Mouse (Mus musculus) heart, embryonic 13.5 days (tissue): Measurements from ENCODE around the gene Zgpat. TPM values are rescaled to one million over a fixed set of nuclear protein-coding genes. Genes with fewer than 3 reads are reported as not detected.

Experiments used
- ATAC-seq: fragments of 200-750 bp; cut with Nextera tagmentation; 2 replicates; pipeline ENCODE4 v1.8.0; 2017; ENCODE audit warnings: moderate TSS enrichment; ENCODE audit not compliant: insufficient number of reproducible peaks, low FRiP score, low TSS enrichment; ENCODE audit errors: extremely low read depth
- H3K27ac ChIP-seq: fragments of 300-500 bp; sonication (generic); replicated peaks from 2 replicates; pipeline ENCODE4 v1.5.1; 2015; ENCODE audit warnings: moderate library complexity, mild to moderate bottlenecking, inconsistent platforms
- H3K27me3 ChIP-seq: fragments of 300-500 bp; sonication (generic); replicated peaks from 2 replicates; pipeline ENCODE4 v1.6.1; 2015; ENCODE audit warnings: mild to moderate bottlenecking, inconsistent platforms
- H3K36me3 ChIP-seq: fragments of 300-500 bp; sonication (generic); 2 replicates; pipeline ENCODE4 v1.6.1; 2015; ENCODE audit warnings: mild to moderate bottlenecking, inconsistent platforms
- H3K4me1 ChIP-seq: fragments of 300-500 bp; sonication (generic); 2 replicates; pipeline ENCODE4 v1.6.1; 2015; ENCODE audit warnings: inconsistent platforms
- H3K4me2 ChIP-seq: fragments of 300-500 bp; sonication (generic); 2 replicates; pipeline ENCODE4 v1.6.1; 2015; ENCODE audit warnings: inconsistent platforms, mild to moderate bottlenecking, moderate library complexity
- H3K4me3 ChIP-seq: fragments of 300-500 bp; sonication (generic); 2 replicates; pipeline ENCODE4 v1.5.1; 2015; ENCODE audit warnings: moderate library complexity, mild to moderate bottlenecking, inconsistent platforms
- H3K9ac ChIP-seq: fragments of 300-500 bp; sonication (generic); 2 replicates; pipeline ENCODE4 v1.6.1; 2015; ENCODE audit warnings: inconsistent platforms, mild to moderate bottlenecking, moderate library complexity
- H3K9me3 ChIP-seq: fragments of 300-500 bp; sonication (generic); 2 replicates; pipeline ENCODE4 v1.6.1; 2016; ENCODE audit warnings: inconsistent platforms
- WGBS: fragments of 180-500 bp; shearing (Covaris S2); methylation state at CpG from one replicate; pipeline ENCODE4 v1.1.7; 2015; ENCODE audit warnings: mixed read lengths; 5-methylcytosine and 5-hydroxymethylcytosine counted together
- polyA plus RNA-seq: library from polyadenylated mRNA; unstranded; fragments of >200 nt; fragmentation: Nextera tagmentation; extraction: Ambion mirVana; gene quantifications from 2 replicates; pipeline ENCODE4 v1.2.1, GENCODE M21; 2015

The Zgpat gene
- polyA plus RNA-seq, 1 experiment from 2014 or later = 23.3 TPM

GRCm38 (mm10) chr2:181409643-181410042 lies 44.9 kb downstream of the Zgpat start:
- H3K4me1 ChIP-seq = peaks cover 7% of the 10 kb centered on the region
- no peak overlapping the region for H3K4me3 ChIP-seq
- H3K4me2 ChIP-seq = no peak overlapping the region
- H3K9me3 ChIP-seq = no peaks in the 10 kb centered on the region
- H3K27me3 ChIP-seq = no peaks in the 10 kb centered on the region
- H3K9ac ChIP-seq = no peak overlapping the region
- H3K27ac ChIP-seq = no peak overlapping the region
- WGBS = 72% methylated on average over 7 of the region's 7 CpGs
- peaks cover 16% of the 10 kb centered on the region for H3K36me3 ChIP-seq
- ATAC-seq = no peak

DNA sequence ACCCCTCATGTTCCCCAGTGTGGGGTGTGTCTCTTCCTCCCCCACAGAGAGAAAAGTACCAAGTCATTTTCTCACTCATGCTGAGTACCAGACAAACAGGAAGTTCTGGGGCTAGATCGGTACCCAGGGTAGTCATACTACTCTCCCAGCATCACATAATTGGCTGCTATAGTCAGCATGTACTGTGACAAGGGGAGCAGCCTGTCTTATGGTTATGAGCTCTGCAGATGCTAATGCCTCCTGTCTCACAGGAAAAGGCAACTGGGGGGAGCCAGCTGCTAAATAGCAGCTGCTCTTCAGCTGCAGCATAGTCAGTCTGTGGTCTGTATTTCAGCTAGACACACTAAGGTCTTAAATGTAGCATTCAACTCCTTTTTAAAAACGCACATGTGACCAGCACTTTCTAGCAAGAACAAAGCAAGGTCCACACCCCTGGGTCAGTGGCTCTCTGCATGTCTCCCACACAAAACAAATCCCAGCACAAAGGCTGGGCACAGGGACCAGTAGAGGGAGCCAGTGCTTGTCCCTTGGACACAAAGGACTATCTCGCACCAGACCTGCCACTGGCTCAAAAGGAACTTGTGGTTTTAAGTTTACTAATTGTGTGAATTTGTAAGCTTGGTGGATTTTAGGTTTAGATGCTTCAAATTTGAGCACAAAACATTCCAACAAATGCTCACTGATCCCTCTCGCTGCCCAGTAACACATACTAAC lies 46.2 kb downstream of the Zgpat start:
- Histone ChIP-seq H3K27me3 (no peaks in the 10 kb centered on the region), H3K4me2 (no peak overlapping the region), H3K36me3 (peaks cover 10% of the 10 kb centered on the region), H3K9me3 (no peaks in the 10 kb centered on the region), H3K4me3 (no peak overlapping the region), H3K27ac (no peak overlapping the region), H3K4me1 (peaks cover 12% of the 10 kb centered on the region), H3K9ac (no peak overlapping the region)
- WGBS = 49% methylated on average over 4 of the region's 4 CpGs
- no peak; the same call in 1 of the 2 replicates for ATAC-seq

GRCm38 (mm10) chr2:181413141-181413540 lies 48.4 kb downstream of the Zgpat start:
- no peak for ATAC-seq
- peaks cover 18% of the 10 kb centered on the region for H3K4me1 ChIP-seq

DNA sequence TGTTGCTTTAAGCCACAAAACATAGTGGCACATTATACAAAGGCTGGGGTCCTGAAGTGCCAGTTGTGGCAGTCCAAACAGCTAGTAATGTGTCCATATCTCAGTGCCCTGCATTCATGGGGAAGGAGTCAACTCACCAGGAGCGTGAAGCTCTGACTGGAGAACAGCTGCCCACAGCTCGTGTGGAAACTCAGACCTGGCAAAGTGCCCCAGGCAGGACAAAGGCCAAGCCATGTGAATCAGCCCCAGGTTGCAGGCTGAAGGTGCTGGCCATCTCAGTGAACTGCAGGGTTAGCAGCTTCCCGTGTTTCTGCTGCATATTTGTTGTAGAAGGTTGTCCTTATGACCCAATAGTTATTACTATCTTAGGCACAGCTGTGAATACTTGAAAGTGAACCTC lies 51.2 kb downstream of the Zgpat start:
- Histone ChIP-seq H3K27me3 (no peaks in the 10 kb centered on the region), H3K36me3 (no peaks in the 10 kb centered on the region), H3K4me1 (peaks cover 45% of the 10 kb centered on the region), H3K4me2 (no peak overlapping the region), H3K9ac (no peak overlapping the region), H3K4me3 (no peak overlapping the region), H3K9me3 (no peaks in the 10 kb centered on the region), H3K27ac (peak overlapping the region; percentile 20; the same call in 1 of the 2 replicates)
- 37% methylated on average over 3 of the region's 3 CpGs for WGBS
- ATAC-seq = no peak

More at GRCm38 (mm10) chr2:181413141-181413540, 48.4 kb downstream of the Zgpat start:
- 36% methylated on average over 2 of the region's 2 CpGs for WGBS
- H3K27ac ChIP-seq = peak overlapping the region; percentile 6; the same call in 1 of the 2 replicates
- no peaks in the 10 kb centered on the region for H3K9me3 ChIP-seq
- no peak overlapping the region for H3K4me3 ChIP-seq
- no peak overlapping the region for H3K4me2 ChIP-seq
- no peaks in the 10 kb centered on the region for H3K27me3 ChIP-seq
- no peak overlapping the region for H3K9ac ChIP-seq
- 0 out of 2 replicates have a peak, but pooled peaks cover 2% of the 10 kb centered on the region for H3K36me3 ChIP-seq

GRCm38 (mm10) chr2:181419359-181419758 lies 54.6 kb downstream of the Zgpat start:
- Histone ChIP-seq H3K9ac (no peak overlapping the region), H3K27ac (no peak overlapping the region), H3K4me1 (peaks cover 68% of the 10 kb centered on the region), H3K9me3 (no peaks in the 10 kb centered on the region), H3K36me3 (peaks cover 19% of the 10 kb centered on the region), H3K4me3 (no peak overlapping the region), H3K4me2 (no peak overlapping the region), H3K27me3 (no peaks in the 10 kb centered on the region)
- ATAC-seq = no peak
- WGBS = 16% methylated on average over 7 of the region's 7 CpGs

GRCm38 (mm10) chr2:181420426-181420825 lies 55.7 kb downstream of the Zgpat start:
- no peak overlapping the region for H3K9ac ChIP-seq
- ATAC-seq = no peak
- H3K4me3 ChIP-seq = no peak overlapping the region
- 26% methylated on average over 4 of the region's 4 CpGs for WGBS
- H3K4me1 ChIP-seq = peaks cover 78% of the 10 kb centered on the region
- peaks cover 19% of the 10 kb centered on the region for H3K36me3 ChIP-seq
- H3K27me3 ChIP-seq = no peaks in the 10 kb centered on the region
- H3K9me3 ChIP-seq = no peaks in the 10 kb centered on the region
- peak overlapping the region; percentile 15; the same call in 1 of the 2 replicates for H3K4me2 ChIP-seq
- peak overlapping the region; percentile 34 for H3K27ac ChIP-seq

GRCm38 (mm10) chr2:181420903-181421638 lies 56.3 kb downstream of the Zgpat start:
- Histone ChIP-seq H3K4me3 (no peak overlapping the region), H3K27ac (peak overlapping the region; percentile 34)

DNA sequence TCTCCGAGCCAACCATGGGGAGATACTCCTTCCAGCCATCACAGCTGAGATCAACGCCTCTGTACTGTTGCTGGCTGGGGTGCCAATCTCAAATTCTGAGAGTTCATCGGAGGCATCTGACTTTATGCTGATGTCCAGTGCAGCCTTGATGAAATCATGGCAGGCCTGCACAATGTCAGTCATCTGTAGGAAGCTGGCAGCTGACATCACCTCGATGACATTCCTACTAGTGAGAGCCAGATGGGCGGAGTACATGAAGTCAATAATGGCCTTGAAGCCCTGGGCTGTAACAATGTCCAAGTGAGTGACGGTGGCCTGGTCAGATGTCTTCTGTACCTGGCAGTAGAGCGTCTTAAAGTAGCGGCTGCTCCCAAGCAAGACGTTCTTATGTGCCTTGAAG lies 59.1 kb downstream of the Zgpat start:
- WGBS = 51% methylated on average over 9 of the region's 9 CpGs
- ATAC-seq = no peak
- H3K9ac ChIP-seq = no peak overlapping the region

More at GRCm38 (mm10) chr2:181420903-181421638, 56.3 kb downstream of the Zgpat start:
- no peaks in the 10 kb centered on the region for H3K27me3 ChIP-seq
- ATAC-seq = no peak
- WGBS = 26% methylated on average over 4 of the region's 4 CpGs
- peaks cover 19% of the 10 kb centered on the region for H3K36me3 ChIP-seq
- H3K4me2 ChIP-seq = peak overlapping the region; percentile 15; the same call in 1 of the 2 replicates
- H3K9me3 ChIP-seq = no peaks in the 10 kb centered on the region
- H3K9ac ChIP-seq = no peak overlapping the region
- peaks cover 74% of the 10 kb centered on the region for H3K4me1 ChIP-seq

More for the DNA sequence above, 59.1 kb downstream of the Zgpat start:
- Histone ChIP-seq H3K4me2 (peak overlapping the region; percentile 18; the same call in 1 of the 2 replicates), H3K4me3 (no peak overlapping the region), H3K4me1 (peaks cover 64% of the 10 kb centered on the region), H3K9me3 (no peaks in the 10 kb centered on the region), H3K36me3 (peaks cover 19% of the 10 kb centered on the region), H3K27me3 (no peaks in the 10 kb centered on the region), H3K27ac (peak overlapping the region; percentile 48; the same call in 1 of the 2 replicates)

Other genes with a start within 250 kb of the Zgpat start
- gene Kcnq2, start 229.6 kb upstream of the Zgpat start, polyA plus RNA-seq = 0.19 TPM in 2 replicates
- gene Eef1a2, start 207.9 kb upstream of the Zgpat start, polyA plus RNA-seq = 7.8 and 9.7 TPM in 2 replicates
- gene Ppdpf, start 177.7 kb upstream of the Zgpat start, polyA plus RNA-seq = 180 and 188 TPM in 2 replicates
- gene Ptk6, start 162.1 kb upstream of the Zgpat start, polyA plus RNA-seq = 0.05 TPM in 1 of 2 replicates, not detected in the other
- gene Srms, start 151.7 kb upstream of the Zgpat start, polyA plus RNA-seq = 0.11 TPM in 1 of 2 replicates, not detected in the other
- gene Fndc11, start 144.9 kb upstream of the Zgpat start, polyA plus RNA-seq = 0.13 and 0.27 TPM in 2 replicates
- gene Helz2, start 122.9 kb upstream of the Zgpat start, polyA plus RNA-seq = 1.1 and 1.5 TPM in 2 replicates
- 8.7 and 9.0 TPM in 2 replicates for gene Gmeb2, start 76.9 kb upstream of the Zgpat start, polyA plus RNA-seq
- 1.5 and 2.4 TPM in 2 replicates for gene Stmn3, start 50.4 kb upstream of the Zgpat start, polyA plus RNA-seq
- 23.1 and 26.5 TPM in 2 replicates for gene Rtel1, start 45.2 kb upstream of the Zgpat start, polyA plus RNA-seq
- 57.5 and 59.1 TPM in 2 replicates for gene Arfrp1, start 476 bp downstream of the Zgpat start, polyA plus RNA-seq
- 11.9 and 15.6 TPM in 2 replicates for gene Lime1, start 15.2 kb downstream of the Zgpat start, polyA plus RNA-seq
- gene Zbtb46, start 94.5 kb downstream of the Zgpat start, polyA plus RNA-seq = 10.6 TPM in 2 replicates
- gene Abhd16b, start 128.3 kb downstream of the Zgpat start, polyA plus RNA-seq = 0.11 and 0.27 TPM in 2 replicates
- gene Tpd52l2, start 132.2 kb downstream of the Zgpat start, polyA plus RNA-seq = 109 and 118 TPM in 2 replicates
- gene Dnajc5, start 155.6 kb downstream of the Zgpat start, polyA plus RNA-seq = 77.4 and 79.8 TPM in 2 replicates
- gene Uckl1, start 220.0 kb downstream of the Zgpat start, polyA plus RNA-seq = 63.8 and 64.0 TPM in 2 replicates
- gene Prpf6, start 226.9 kb downstream of the Zgpat start, polyA plus RNA-seq = 40.1 and 44.4 TPM in 2 replicates
- gene Zfp512b, start 227.9 kb downstream of the Zgpat start, polyA plus RNA-seq = 25.3 and 28.5 TPM in 2 replicates
- gene Samd10, start 234.3 kb downstream of the Zgpat start, polyA plus RNA-seq = 12.8 and 13.1 TPM in 2 replicates